Mouse (Mus musculus) liver, embryonic 15.5 days (tissue): ENCODE measurements around the gene Wdr35. TPM values are rescaled to one million over a fixed set of nuclear protein-coding genes. Genes with fewer than 3 reads are reported as not detected.
A peak's percentile ranks its signal among the peaks of the same experiment; 100 is the strongest.

Source experiments
- ATAC-seq: fragments of 200-750 bp; cut with Nextera tagmentation; 2 replicates; pipeline ENCODE4 v1.8.0; 2017; ENCODE audit warnings: moderate number of reproducible peaks, mild to moderate bottlenecking, moderate library complexity; ENCODE audit not compliant: insufficient read depth
- H3K27ac ChIP-seq: fragments of 300-500 bp; sonication (generic); replicated peaks from 2 replicates; pipeline ENCODE4 v1.5.1; 2015; ENCODE audit warnings: mild to moderate bottlenecking, inconsistent platforms
- H3K27me3 ChIP-seq: fragments of 300-500 bp; sonication (generic); 2 replicates; pipeline ENCODE4 v1.6.1; 2015; ENCODE audit warnings: mild to moderate bottlenecking, inconsistent platforms
- H3K36me3 ChIP-seq: fragments of 300-500 bp; sonication (generic); replicated peaks from 2 replicates; pipeline ENCODE4 v1.6.1; 2015; ENCODE audit warnings: moderate library complexity, mild to moderate bottlenecking, inconsistent platforms
- H3K4me1 ChIP-seq: fragments of 300-500 bp; sonication (generic); replicated peaks from 2 replicates; pipeline ENCODE4 v1.6.1; 2015; ENCODE audit warnings: inconsistent platforms
- H3K4me2 ChIP-seq: fragments of 300-500 bp; sonication (generic); 2 replicates; pipeline ENCODE4 v1.6.1; 2015; ENCODE audit warnings: moderate library complexity, mild to moderate bottlenecking, inconsistent platforms
- H3K4me3 ChIP-seq: fragments of 300-500 bp; sonication (generic); replicated peaks from 2 replicates; pipeline ENCODE4 v1.5.1; 2015; ENCODE audit warnings: mild to moderate bottlenecking, inconsistent platforms
- H3K9ac ChIP-seq: fragments of 300-500 bp; sonication (generic); 2 replicates; pipeline ENCODE4 v1.6.1; 2015; ENCODE audit warnings: moderate library complexity, mild to moderate bottlenecking, inconsistent platforms
- H3K9me3 ChIP-seq: fragments of 300-500 bp; sonication (generic); replicated peaks from 2 replicates; pipeline ENCODE4 v1.6.1; 2016; ENCODE audit warnings: inconsistent platforms
- WGBS: fragments of 180-500 bp; shearing (Covaris S2); methylation state at CpG from one replicate; pipeline ENCODE4 v1.1.7; 2015; ENCODE audit warnings: mixed read lengths; ENCODE audit not compliant: insufficient replicate concordance; 5-methylcytosine and 5-hydroxymethylcytosine counted together
- polyA plus RNA-seq: library from polyadenylated mRNA; unstranded; fragments of >200 nt; fragmentation: Nextera tagmentation; extraction: Ambion mirVana; gene quantifications from 2 replicates; pipeline ENCODE4 v1.2.1, GENCODE M21; 2015

Gene Wdr35
- polyA plus RNA-seq, 1 experiment from 2014 or later, result 1.2 TPM

DNA sequence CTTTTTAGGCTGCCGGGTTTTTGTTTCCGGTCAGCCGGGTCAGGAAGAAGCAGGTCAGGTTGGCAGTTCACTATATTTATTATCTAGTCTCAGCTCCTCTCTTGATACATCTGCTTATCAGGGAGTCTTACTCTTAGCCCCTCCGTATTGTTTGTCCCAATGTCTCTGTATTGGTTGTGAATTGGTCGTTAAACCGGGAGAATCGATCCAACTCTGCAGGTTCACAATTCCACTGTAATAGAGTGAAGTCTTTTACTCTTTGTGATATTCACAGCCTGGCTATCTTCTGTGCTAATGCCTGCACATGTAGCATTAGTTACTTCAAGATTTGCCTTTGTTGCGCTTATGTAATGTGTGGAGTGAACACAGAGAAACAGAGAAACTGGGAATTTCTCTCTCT, 57.5 kb downstream of the Wdr35 start:
- WGBS, result 28% methylated on average over 8 of the region's 8 CpGs
- Histone ChIP-seq H3K36me3 (no peaks in the 10 kb centered on the region), H3K4me2 (peak overlapping the region; percentile 82), H3K4me1 (peaks cover 10% of the 10 kb centered on the region), H3K27ac (peak overlapping the region; percentile 91), H3K27me3 (no peaks in the 10 kb centered on the region), H3K4me3 (peak overlapping the region; percentile 69), H3K9me3 (no peaks in the 10 kb centered on the region), H3K9ac (peak overlapping the region; percentile 78; the same call in 1 of the 2 replicates)
- no peak for ATAC-seq

DNA sequence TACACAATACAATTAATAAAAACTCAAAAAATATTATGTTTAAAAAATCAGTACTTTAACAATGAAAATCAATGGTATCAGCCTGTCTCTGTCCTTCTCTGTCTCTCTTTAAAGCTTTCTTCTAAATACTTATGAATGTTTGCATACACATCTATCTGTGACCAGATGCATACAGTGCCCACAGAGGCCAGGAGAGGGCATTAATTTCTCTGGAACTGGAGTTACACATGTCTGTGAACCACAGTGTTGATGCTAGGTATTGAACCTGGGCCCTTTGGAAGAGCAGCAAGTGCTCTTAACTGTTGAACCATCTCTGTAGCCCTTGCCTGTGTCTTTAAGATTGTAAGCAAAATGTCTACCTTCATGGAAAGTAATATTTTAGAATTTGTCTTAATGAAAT, 59.4 kb downstream of the Wdr35 start:
- Histone ChIP-seq H3K4me3 (no peak overlapping the region), H3K27me3 (no peaks in the 10 kb centered on the region), H3K9me3 (no peaks in the 10 kb centered on the region), H3K4me2 (no peak overlapping the region), H3K36me3 (no peaks in the 10 kb centered on the region), H3K27ac (no peak overlapping the region), H3K9ac (no peak overlapping the region), H3K4me1 (peaks cover 10% of the 10 kb centered on the region)
- no peak for ATAC-seq

DNA sequence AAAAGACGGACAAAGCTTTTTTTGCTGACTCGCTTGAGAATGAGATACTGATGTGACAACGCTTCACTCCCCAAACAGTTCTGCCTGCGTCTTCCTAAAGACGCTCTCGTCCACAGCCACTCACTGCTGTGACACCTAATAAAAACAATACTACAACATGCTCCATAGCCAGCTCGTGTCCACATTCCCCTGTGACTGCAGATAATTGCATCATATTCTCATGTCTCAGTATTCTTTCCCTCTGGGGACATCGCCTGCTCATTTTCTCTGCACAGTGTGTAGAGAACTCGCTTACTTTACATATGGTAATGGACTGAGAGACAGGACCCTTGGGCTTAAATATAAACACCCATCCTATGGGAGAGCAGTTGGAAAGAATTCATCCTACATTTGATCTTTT, 62.7 kb downstream of the Wdr35 start:
- Histone ChIP-seq H3K4me3 (no peak overlapping the region), H3K27me3 (no peaks in the 10 kb centered on the region), H3K36me3 (no peaks in the 10 kb centered on the region), H3K27ac (no peak overlapping the region), H3K9ac (no peak overlapping the region), H3K4me2 (no peak overlapping the region), H3K4me1 (no peaks in the 10 kb centered on the region), H3K9me3 (no peaks in the 10 kb centered on the region)
- 76% methylated on average over 9 of the region's 9 CpGs for WGBS
- ATAC-seq, result no peak

DNA sequence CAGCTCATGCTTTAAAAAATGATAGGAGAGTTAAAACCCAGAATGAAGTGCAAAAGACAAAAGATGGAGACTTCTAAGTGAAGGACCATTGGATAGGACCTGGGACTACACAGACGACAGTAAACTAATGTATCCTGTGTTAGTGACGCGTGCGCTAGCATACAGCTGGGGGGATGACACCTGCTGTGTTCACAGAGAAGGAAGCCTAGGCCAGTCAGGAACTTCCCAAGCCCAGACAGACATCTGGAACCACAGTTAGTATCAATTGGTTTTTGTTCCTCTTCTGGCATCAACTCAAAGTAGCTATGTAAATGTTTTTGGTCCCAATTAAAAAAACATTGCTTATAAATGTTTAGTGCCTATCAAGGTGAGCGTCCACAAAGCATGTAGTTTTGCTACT, 66.5 kb downstream of the Wdr35 start:
- H3K27me3 ChIP-seq, result no peaks in the 10 kb centered on the region
- no peak for ATAC-seq
- 0 out of 2 replicates have a peak, but pooled peaks cover 5% of the 10 kb centered on the region for H3K36me3 ChIP-seq
- no peaks in the 10 kb centered on the region for H3K9me3 ChIP-seq
- H3K27ac ChIP-seq, result no peak overlapping the region
- 74% methylated on average over 5 of the region's 5 CpGs for whole genome bisulfite sequencing
- H3K4me1 ChIP-seq, result no peaks in the 10 kb centered on the region
- no peak overlapping the region for H3K9ac ChIP-seq
- H3K4me2 ChIP-seq, result no peak overlapping the region
- H3K4me3 ChIP-seq, result no peak overlapping the region

DNA sequence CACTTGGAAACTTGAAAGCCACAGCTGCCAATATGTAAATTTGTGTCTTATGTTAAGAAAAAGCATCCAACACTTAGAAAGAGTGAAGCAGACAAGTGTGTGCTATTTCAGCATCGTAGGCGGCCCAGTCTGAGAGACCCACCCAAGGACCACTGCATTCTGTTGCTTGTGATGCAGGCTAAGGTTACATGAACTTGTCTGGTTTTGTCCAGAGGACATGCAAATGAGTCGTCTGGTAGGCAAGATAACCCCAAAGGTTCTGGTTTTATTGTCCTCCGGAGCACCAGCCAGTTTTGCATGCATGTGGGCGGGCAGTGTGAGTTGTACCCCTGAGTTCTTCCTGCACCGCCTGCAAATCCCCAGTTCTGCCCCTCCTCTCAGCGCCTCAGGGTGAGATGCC, 67.0 kb downstream of the Wdr35 start:
- no peak overlapping the region for H3K9ac ChIP-seq

DNA sequence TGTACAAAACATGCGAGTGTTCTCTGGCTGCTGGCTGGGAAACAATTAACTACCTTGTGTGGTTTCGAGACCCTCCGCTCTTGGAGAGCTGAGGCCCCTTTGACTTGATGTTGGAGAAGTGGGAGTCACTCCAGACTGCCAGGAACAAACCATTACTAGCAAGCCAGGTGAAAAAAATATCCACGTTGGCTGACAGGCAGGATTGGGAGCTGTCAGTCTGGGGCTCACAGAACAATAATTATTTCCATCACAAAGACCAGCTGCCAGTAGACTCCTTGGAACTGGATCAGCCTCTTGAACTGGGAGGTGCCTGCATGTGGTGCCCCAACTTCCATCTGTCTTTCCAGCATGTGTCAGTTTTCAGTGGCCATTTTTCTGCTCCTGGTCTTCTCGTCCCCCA, 68.6 kb downstream of the Wdr35 start:
- Histone ChIP-seq H3K27me3 (no peaks in the 10 kb centered on the region), H3K4me1 (no peaks in the 10 kb centered on the region), H3K4me2 (no peak overlapping the region), H3K27ac (no peak overlapping the region), H3K9ac (no peak overlapping the region), H3K36me3 (0 out of 2 replicates have a peak, but pooled peaks cover 5% of the 10 kb centered on the region), H3K4me3 (no peak overlapping the region), H3K9me3 (no peaks in the 10 kb centered on the region)
- ATAC-seq, result no peak
- WGBS, result 71% methylated on average over 5 of the region's 5 CpGs

More for the DNA sequence above, 67.0 kb downstream of the Wdr35 start:
- ATAC-seq, result no peak
- 64% methylated on average over 7 of the region's 7 CpGs for WGBS
- Histone ChIP-seq H3K9me3 (no peaks in the 10 kb centered on the region), H3K36me3 (0 out of 2 replicates have a peak, but pooled peaks cover 5% of the 10 kb centered on the region), H3K4me3 (no peak overlapping the region), H3K27ac (no peak overlapping the region), H3K4me1 (no peaks in the 10 kb centered on the region), H3K4me2 (no peak overlapping the region), H3K27me3 (no peaks in the 10 kb centered on the region)

DNA sequence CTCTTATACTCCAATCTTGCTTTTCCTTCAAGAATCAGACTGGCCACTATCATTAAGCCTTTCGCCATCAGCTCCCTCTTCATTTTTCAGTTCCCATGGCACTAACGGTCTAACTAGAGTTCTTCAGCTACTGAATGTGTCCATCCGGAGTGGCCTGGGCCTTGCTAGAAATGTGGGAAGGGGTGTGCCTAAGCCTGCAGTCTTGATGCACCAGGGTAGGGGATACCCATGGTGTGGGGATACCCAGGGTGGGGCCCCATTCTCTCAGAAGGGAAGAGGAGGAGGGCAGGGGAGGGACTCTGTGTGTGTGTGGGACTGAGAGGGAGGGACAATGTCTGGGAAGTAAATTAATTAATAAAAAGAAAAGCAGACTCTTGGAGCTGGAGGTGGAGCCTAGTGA, 69.1 kb downstream of the Wdr35 start:
- H3K9ac ChIP-seq, result no peak overlapping the region
- no peaks in the 10 kb centered on the region for H3K4me1 ChIP-seq
- H3K27me3 ChIP-seq, result no peaks in the 10 kb centered on the region
- no peak overlapping the region for H3K4me2 ChIP-seq
- ATAC-seq, result no peak
- no peak overlapping the region for H3K27ac ChIP-seq
- no peaks in the 10 kb centered on the region for H3K9me3 ChIP-seq
- H3K4me3 ChIP-seq, result no peak overlapping the region
- 65% methylated on average over 3 of the region's 3 CpGs for WGBS
- H3K36me3 ChIP-seq, result 0 out of 2 replicates have a peak, but pooled peaks cover 5% of the 10 kb centered on the region

DNA sequence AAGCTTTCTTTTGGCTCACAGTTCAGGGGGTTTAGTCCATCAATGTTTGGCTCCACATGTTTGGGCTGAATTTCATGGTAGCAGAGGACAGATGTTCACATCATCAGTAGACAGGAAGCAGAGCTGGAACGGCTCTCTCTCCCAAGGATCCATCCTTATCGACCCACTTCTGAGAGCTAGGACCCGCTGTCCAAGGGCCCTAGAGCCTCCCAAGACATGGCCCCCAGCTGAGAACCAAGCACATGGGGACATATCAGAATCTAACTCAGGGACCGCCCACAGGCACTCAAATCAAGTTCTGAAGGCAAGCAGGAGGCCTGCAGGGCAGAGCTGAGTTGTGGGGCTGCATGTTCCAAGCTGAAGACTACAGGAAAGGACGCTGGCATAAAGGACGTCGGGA, 71.0 kb downstream of the Wdr35 start:
- no peak overlapping the region for H3K4me2 ChIP-seq
- H3K36me3 ChIP-seq, result 0 out of 2 replicates have a peak, but pooled peaks cover 5% of the 10 kb centered on the region
- no peak overlapping the region for H3K9ac ChIP-seq
- no peaks in the 10 kb centered on the region for H3K27me3 ChIP-seq
- H3K4me1 ChIP-seq, result no peaks in the 10 kb centered on the region
- no peak overlapping the region for H3K27ac ChIP-seq
- WGBS, result 69% methylated on average over 7 of the region's 7 CpGs
- H3K4me3 ChIP-seq, result no peak overlapping the region
- ATAC-seq, result no peak
- no peaks in the 10 kb centered on the region for H3K9me3 ChIP-seq

DNA sequence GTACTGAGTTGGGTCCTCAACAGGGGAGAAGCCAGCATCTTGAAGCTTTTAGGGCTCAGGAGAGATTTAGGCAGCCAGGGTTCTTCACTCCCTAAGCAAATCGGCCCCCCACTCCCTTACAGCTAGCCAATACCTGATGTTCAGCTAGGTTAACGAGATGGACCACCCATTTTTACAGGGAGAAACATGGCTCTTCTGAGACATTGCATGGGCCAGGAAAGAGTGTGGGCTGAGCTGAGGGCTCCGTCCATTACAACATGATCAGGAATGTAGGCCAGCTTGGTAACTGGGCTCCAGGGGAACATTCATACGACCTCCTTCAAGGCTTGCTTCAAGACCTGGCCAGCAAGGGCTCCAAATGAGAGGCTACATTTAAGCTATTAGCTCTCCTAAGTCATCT, 73.0 kb downstream of the Wdr35 start:
- no peak overlapping the region for H3K27ac ChIP-seq
- no peak overlapping the region for H3K4me3 ChIP-seq
- no peaks in the 10 kb centered on the region for H3K27me3 ChIP-seq
- WGBS, result 56% methylated on average over 4 of the region's 4 CpGs
- H3K4me1 ChIP-seq, result no peaks in the 10 kb centered on the region
- ATAC-seq, result no peak
- no peaks in the 10 kb centered on the region for H3K9me3 ChIP-seq
- H3K36me3 ChIP-seq, result 0 out of 2 replicates have a peak, but pooled peaks cover 5% of the 10 kb centered on the region
- no peak overlapping the region for H3K4me2 ChIP-seq
- H3K9ac ChIP-seq, result no peak overlapping the region

DNA sequence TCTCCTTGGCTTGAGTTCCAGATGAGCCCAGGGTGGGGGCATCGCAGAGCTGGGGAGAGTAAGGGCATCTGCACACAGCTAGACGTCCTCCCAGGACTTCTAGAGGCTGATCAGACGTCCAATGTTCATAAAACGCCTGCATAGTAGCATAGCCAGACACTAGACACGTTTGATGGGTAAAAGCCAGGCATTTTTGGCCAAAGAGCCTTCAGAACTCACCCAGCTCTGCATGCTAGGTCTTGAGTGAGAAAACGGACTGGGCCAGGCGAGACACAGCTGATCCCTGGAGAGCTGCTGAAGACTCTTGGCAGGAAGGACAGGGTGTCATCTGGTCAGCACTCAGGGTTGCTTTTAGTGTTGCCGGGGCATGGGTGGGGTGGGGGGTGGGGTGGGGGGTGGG, 74.4 kb downstream of the Wdr35 start:
- no peak overlapping the region for H3K9ac ChIP-seq
- 0 out of 2 replicates have a peak, but pooled peaks cover 4% of the 10 kb centered on the region for H3K36me3 ChIP-seq
- no peak for ATAC-seq
- H3K4me1 ChIP-seq, result no peaks in the 10 kb centered on the region
- H3K4me2 ChIP-seq, result no peak overlapping the region
- WGBS, result 41% methylated on average over 8 of the region's 8 CpGs
- H3K27ac ChIP-seq, result no peak overlapping the region
- no peak overlapping the region for H3K4me3 ChIP-seq
- H3K9me3 ChIP-seq, result no peaks in the 10 kb centered on the region
- no peaks in the 10 kb centered on the region for H3K27me3 ChIP-seq

DNA sequence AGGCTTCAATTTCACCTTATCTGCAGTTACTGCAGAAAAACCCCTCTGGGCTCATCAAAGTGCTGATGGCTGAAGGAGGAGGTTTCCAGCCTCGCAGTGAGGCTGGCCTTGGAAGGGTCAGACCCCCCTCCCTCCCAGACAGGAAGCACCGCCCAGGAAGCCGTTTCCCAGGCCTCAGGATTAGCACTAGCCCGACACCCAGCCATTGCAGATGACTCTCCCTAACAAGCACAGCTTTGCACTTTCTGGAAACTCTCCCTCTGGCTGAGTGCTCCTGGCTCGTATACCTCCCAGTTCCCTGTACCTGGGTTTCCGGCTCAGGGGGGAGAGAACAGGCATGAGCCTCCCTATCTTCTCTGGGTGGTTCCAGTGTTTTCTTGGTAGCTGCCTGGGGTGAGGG, 77.1 kb downstream of the Wdr35 start:
- Histone ChIP-seq H3K36me3 (no peaks in the 10 kb centered on the region), H3K4me2 (no peak overlapping the region), H3K27me3 (no peaks in the 10 kb centered on the region), H3K4me1 (no peaks in the 10 kb centered on the region), H3K4me3 (no peak overlapping the region), H3K9ac (no peak overlapping the region), H3K27ac (no peak overlapping the region), H3K9me3 (no peaks in the 10 kb centered on the region)
- ATAC-seq, result no peak
- 12% methylated on average over 6 of the region's 6 CpGs for WGBS

DNA sequence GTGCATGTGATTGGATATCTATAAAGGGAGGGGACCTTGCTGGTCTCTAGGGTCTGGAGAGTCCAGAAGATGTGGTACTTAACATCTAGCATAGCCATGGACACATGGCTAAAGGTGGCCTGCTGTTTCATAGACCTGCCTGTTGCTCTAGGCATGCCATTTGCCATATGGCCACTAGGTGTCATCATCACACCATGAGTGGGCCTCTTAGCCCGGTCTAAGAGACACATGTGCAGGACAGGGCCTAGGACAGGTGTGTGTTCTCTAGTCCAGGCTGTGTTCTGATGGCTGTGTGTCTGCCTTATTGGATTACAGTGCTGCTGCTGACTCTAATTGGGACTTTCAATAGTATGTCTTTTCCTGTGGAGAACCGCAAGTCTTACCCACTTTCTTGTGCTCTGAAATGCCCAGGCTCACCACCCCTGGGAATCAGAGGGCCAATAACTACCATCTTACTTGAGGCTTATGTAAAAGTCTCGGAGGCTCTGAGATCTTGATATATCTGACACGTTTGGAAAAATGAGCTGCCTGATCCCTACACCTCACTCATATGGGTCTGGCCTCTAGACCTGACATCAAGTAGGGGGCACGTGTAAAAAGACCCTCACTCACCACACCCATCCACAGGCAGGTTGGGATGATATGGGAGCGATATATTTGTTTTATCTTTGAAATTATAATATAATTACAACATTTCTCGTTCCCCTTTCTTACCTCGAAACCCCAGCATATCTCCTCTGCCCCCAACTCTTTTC, 78.6 kb downstream of the Wdr35 start:
- 46% methylated on average over 8 of the region's 8 CpGs for WGBS
- H3K9ac ChIP-seq, result no peak overlapping the region
- H3K4me3 ChIP-seq, result no peak overlapping the region
- H3K27me3 ChIP-seq, result no peaks in the 10 kb centered on the region
- 0 out of 2 replicates have a peak, but pooled peaks have one; percentile 31 for ATAC-seq
- H3K4me1 ChIP-seq, result no peaks in the 10 kb centered on the region
- H3K9me3 ChIP-seq, result no peaks in the 10 kb centered on the region
- H3K36me3 ChIP-seq, result no peaks in the 10 kb centered on the region
- no peak overlapping the region for H3K27ac ChIP-seq
- no peak overlapping the region for H3K4me2 ChIP-seq
